ENCODE assay signal across 8 mouse cellular contexts in the genomic region with DNA sequence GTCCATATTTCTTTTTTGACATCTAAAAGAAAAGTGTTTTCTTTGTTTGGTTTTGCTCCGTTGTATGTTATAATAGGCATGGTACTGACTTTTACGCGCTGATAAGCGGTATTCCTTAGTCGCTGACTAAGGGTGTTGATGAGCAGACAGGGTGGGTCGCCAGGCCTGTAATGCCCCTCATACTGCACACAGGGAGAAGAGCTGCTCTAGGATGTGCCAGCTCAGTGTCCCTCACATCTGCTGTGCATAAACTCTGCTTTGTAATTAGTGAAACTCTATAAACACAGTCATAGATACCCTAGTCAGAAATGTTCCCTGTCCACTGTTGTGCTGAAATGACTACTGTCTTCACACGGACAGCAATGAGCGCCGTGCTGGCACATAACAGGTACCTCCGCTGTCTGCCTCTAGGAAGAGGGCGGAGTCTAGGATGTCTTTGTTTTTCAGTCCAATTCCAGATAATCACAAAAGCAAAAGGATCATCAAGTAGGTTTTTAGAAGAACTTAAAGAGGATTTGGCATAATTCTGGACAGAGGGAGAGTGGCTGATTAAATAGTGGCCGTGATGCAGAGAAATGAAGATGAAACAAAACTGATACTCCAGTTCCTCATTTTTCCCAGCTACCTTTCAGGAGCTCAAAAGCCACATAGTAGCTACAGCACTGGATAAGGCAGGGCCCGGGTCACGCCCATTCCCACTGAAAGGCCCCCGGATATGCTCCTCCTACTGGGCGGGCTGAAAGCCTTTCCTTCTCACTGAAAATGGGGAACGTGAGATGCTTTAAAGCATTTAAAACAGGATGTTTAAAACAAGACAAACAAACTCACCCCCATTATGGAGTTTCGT. TPM values are rescaled to one million over a fixed set of nuclear protein-coding genes. Genes with fewer than 3 reads are reported as not detected.
DNase-seq lines count a peak whose midpoint lies in the region; ATAC-seq and TF ChIP-seq lines count a peak whose summit lies in the region.

No protein-coding gene starts in this region.

- peaks cover 9% of the 10 kb centered on the region; the same call in 1 of the 2 replicates for H3K4me1 ChIP-seq in heart, embryonic 11.5 days (ENCODE audit: control insufficient read depth, insufficient read depth, low read length)
- no peaks in the 10 kb centered on the region for H3K4me1 ChIP-seq in heart, adult 2 months (ENCODE audit: control insufficient read depth, insufficient read depth, low read length)
- H3K4me1 ChIP-seq in hindbrain, embryonic 13.5 days (replicated peaks): peaks cover 15% of the 10 kb centered on the region

- DNase-seq in heart, adult 2 months: no peak
- peak; percentile 8 for DNase-seq in c-Kit-positive CD71-negative TER-119-negative erythroid progenitor cells, embryonic 14.5 days (ENCODE audit: low read depth)
- no peak for DNase-seq in left cerebral cortex, adult 11 months (ENCODE audit: low spot score)
- no peak for DNase-seq in yolk sac, embryonic 10.5 days (ENCODE audit: low spot score)

- intact Hi-C loops in heart, adult 2 months (cut with DNase I): no loop called here

- no peaks in the 10 kb centered on the region for H3K36me3 ChIP-seq in heart, embryonic 11.5 days (ENCODE audit: control insufficient read depth, insufficient read depth, low read length)
- no peaks in the 10 kb centered on the region for H3K36me3 ChIP-seq in heart, adult 2 months (ENCODE audit: control insufficient read depth, insufficient read depth, low read length)
- H3K36me3 ChIP-seq in hindbrain, embryonic 13.5 days: no peaks in the 10 kb centered on the region

- no peak for TF ChIP-seq POLR2A in heart, adult 2 months (IDR thresholded peaks at IDR 0.05; ENCODE audit: insufficient read depth, low read depth, low read length)

- no peak for TF ChIP-seq CTCF in heart, adult 2 months (IDR thresholded peaks at IDR 0.05)

- no peak for ATAC-seq in heart, embryonic 11.5 days (replicated peaks; ENCODE audit: insufficient number of reproducible peaks, low FRiP score, low TSS enrichment)
- no peak for ATAC-seq in hindbrain, embryonic 13.5 days (ENCODE audit: low FRiP score)
- peak; percentile 75 for ATAC-seq in megakaryocyte-erythroid progenitor cell, adult 5-6 weeks (replicated peaks; ENCODE audit: low FRiP score, low TSS enrichment, poor library complexity, severe bottlenecking)
- ATAC-seq in CD4-positive, CD25-positive, alpha-beta regulatory T cell, adult 4 months: no peak

- H3K27me3 ChIP-seq in heart, embryonic 11.5 days (ENCODE audit: control insufficient read depth, insufficient read depth, low read length): no peaks in the 10 kb centered on the region
- H3K27me3 ChIP-seq in heart, adult 2 months (ENCODE audit: control insufficient read depth, insufficient read depth, low read length): no peaks in the 10 kb centered on the region
- no peaks in the 10 kb centered on the region for H3K27me3 ChIP-seq in hindbrain, embryonic 13.5 days

- H3K9ac ChIP-seq in heart, embryonic 11.5 days (ENCODE audit: low read depth, low read length): no peak overlapping the region
- no peak overlapping the region for H3K9ac ChIP-seq in heart, adult 2 months (ENCODE audit: low read depth, low read length)
- no peak overlapping the region for H3K9ac ChIP-seq in hindbrain, embryonic 13.5 days

- H3K4me2 ChIP-seq in heart, embryonic 11.5 days: peak overlapping the region; percentile 42
- H3K4me2 ChIP-seq in hindbrain, embryonic 13.5 days: peak overlapping the region; percentile 37

- H3K4me3 ChIP-seq in heart, embryonic 11.5 days (ENCODE audit: low read depth, low read length): 0 out of 2 replicates have a peak overlapping the region, but pooled peaks have one; percentile 5
- no peak overlapping the region for H3K4me3 ChIP-seq in heart, adult 2 months
- peak overlapping the region; percentile 8; the same call in 1 of the 2 replicates for H3K4me3 ChIP-seq in hindbrain, embryonic 13.5 days

- no peak for TF ChIP-seq EP300 in heart, adult 2 months (IDR thresholded peaks at IDR 0.05; ENCODE audit: insufficient read depth, low read depth, low read length)

- H3K27ac ChIP-seq in heart, embryonic 11.5 days (ENCODE audit: low read depth, low read length): no peak overlapping the region
- no peak overlapping the region for H3K27ac ChIP-seq in heart, adult 2 months
- no peak overlapping the region for H3K27ac ChIP-seq in hindbrain, embryonic 13.5 days

- 61% methylated on average over 18 of the region's 18 CpGs for WGBS in heart, embryonic 11.5 days (ENCODE audit: insufficient replicate concordance)
- WGBS in heart, adult 2 months: 62% methylated on average over 18 of the region's 18 CpGs
- 56% methylated on average over 18 of the region's 18 CpGs for WGBS in hindbrain, embryonic 13.5 days

- no peaks in the 10 kb centered on the region for H3K9me3 ChIP-seq in heart, embryonic 11.5 days (replicated peaks; ENCODE audit: control insufficient read depth, low read length)
- H3K9me3 ChIP-seq in hindbrain, embryonic 13.5 days: no peaks in the 10 kb centered on the region

- H3K79me2 ChIP-seq in heart, adult 2 months (replicated peaks; ENCODE audit: control insufficient read depth, insufficient read depth, low read length): no peaks in the 10 kb centered on the region

RNA-seq across cellular contexts. Expression of gene Ly75, which starts 28.3 kb away (rescaled TPM):
- polyA plus RNA-seq in heart, embryonic 11.5 days (2014; fragmentation: Nextera tagmentation; extraction: Ambion mirVana): 3.7 and 4.5 TPM in 2 replicates
- total RNA-seq in heart, adult 2 months (2021): under 1 TPM; 0.57 to 0.68 TPM
- 0.37 and 0.79 TPM in 2 replicates for polyA plus RNA-seq in heart, adult 2 months (2012; rRNA removed)
- polyA plus RNA-seq in hindbrain, embryonic 13.5 days (2015; fragmentation: Nextera tagmentation; extraction: Ambion mirVana): 0.91 and 1.2 TPM in 2 replicates
- total RNA-seq in megakaryocyte-erythroid progenitor cell, adult 5-6 weeks (2014; fragmentation: Nextera tagmentation): 0.55 and 1.4 TPM in 2 replicates
- 0.80 and 2.4 TPM in 2 replicates for total RNA-seq in megakaryocyte-erythroid progenitor cell, adult 5-6 weeks (2017)
- 10 to 100 TPM; 13.2 to 14.7 TPM for polyA plus RNA-seq in CD4-positive, CD25-positive, alpha-beta regulatory T cell, adult 4 months (2017; shearing (Covaris generic))
